Mouse (Mus musculus) stomach, embryonic 15.5 days (tissue): ENCODE data around the gene Lama2. TPM values are rescaled to one million over a fixed set of nuclear protein-coding genes. Genes with fewer than 3 reads are reported as not detected.

Source experiments
- ATAC-seq: fragments of 200-750 bp; cut with Nextera tagmentation; 2 replicates; pipeline ENCODE4 v1.8.0; 2017; ENCODE audit warnings: low read depth, moderate number of reproducible peaks, moderate TSS enrichment; ENCODE audit not compliant: insufficient read depth, low FRiP score
- H3K27ac ChIP-seq: fragments of 300-500 bp; sonication (generic); 2 replicates; pipeline ENCODE4 v1.5.1; 2015; ENCODE audit warnings: mild to moderate bottlenecking, inconsistent platforms
- H3K27me3 ChIP-seq: fragments of 300-500 bp; sonication (generic); replicated peaks from 2 replicates; pipeline ENCODE4 v1.6.1; 2015; ENCODE audit warnings: inconsistent platforms
- H3K36me3 ChIP-seq: fragments of 300-500 bp; sonication (generic); 2 replicates; pipeline ENCODE4 v1.6.1; 2015; ENCODE audit warnings: inconsistent platforms
- H3K4me1 ChIP-seq: fragments of 300-500 bp; sonication (generic); 2 replicates; pipeline ENCODE4 v1.6.1; 2015; ENCODE audit warnings: inconsistent platforms
- H3K4me2 ChIP-seq: fragments of 300-500 bp; sonication (generic); 2 replicates; pipeline ENCODE4 v1.6.1; 2015; ENCODE audit warnings: mild to moderate bottlenecking, inconsistent platforms
- H3K4me3 ChIP-seq: fragments of 300-500 bp; sonication (generic); replicated peaks from 2 replicates; pipeline ENCODE4 v1.5.1; 2015; ENCODE audit warnings: inconsistent platforms
- H3K9ac ChIP-seq: fragments of 300-500 bp; sonication (generic); 2 replicates; pipeline ENCODE4 v1.6.1; 2015; ENCODE audit warnings: inconsistent platforms
- H3K9me3 ChIP-seq: fragments of 300-500 bp; sonication (generic); 2 replicates; pipeline ENCODE4 v1.6.1; 2016; ENCODE audit warnings: inconsistent platforms
- WGBS: fragments of 180-500 bp; shearing (Covaris S2); methylation state at CpG from one replicate; pipeline ENCODE4 v1.1.7; 2015; 5-methylcytosine and 5-hydroxymethylcytosine counted together
- polyA plus RNA-seq: library from polyadenylated mRNA; unstranded; fragments of >200 nt; fragmentation: Nextera tagmentation; extraction: Ambion mirVana; gene quantifications from 2 replicates; pipeline ENCODE4 v1.2.1, GENCODE M21; 2015

Lama2 gene
- polyA plus RNA-seq, 1 experiment from 2014 or later = 15.0 TPM

GRCm38 (mm10) chr10:27222639-27223315 lies 396.8 kb downstream of the Lama2 start:
- Histone ChIP-seq H3K4me3 (no peak overlapping the region), H3K4me1 (no peaks in the 10 kb centered on the region), H3K27me3 (no peaks in the 10 kb centered on the region), H3K36me3 (no peaks in the 10 kb centered on the region), H3K9ac (no peak overlapping the region), H3K27ac (no peak overlapping the region), H3K4me2 (no peak overlapping the region), H3K9me3 (no peaks in the 10 kb centered on the region)
- 74% methylated on average over 6 of the region's 6 CpGs for WGBS
- no peak for ATAC-seq

DNA sequence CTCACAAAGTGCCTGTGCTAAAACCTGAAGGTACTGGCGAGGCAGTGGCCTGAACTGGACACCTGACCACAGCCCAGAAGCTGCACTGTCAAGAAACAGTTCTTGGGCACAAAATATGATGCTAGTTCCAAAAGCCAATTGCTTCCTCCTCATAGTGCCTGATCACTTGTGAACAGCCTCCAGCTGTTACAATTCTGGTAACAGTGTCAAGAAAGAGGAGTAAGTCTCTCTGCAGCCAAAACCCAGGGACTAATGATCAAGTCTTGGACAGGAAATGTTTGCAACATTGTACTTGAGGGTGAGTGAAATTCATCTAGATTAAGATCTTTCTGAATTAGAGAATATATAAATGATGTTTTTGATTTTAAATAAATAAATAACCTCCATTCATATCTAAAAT lies 399.9 kb downstream of the Lama2 start:
- no peak overlapping the region for H3K27ac ChIP-seq
- H3K4me2 ChIP-seq = no peak overlapping the region
- H3K36me3 ChIP-seq = no peaks in the 10 kb centered on the region
- H3K9ac ChIP-seq = no peak overlapping the region
- H3K4me3 ChIP-seq = no peak overlapping the region
- H3K4me1 ChIP-seq = no peaks in the 10 kb centered on the region
- no peaks in the 10 kb centered on the region for H3K9me3 ChIP-seq
- ATAC-seq = no peak
- 76% methylated on average over 1 of the region's 1 CpGs for WGBS
- no peaks in the 10 kb centered on the region for H3K27me3 ChIP-seq

DNA sequence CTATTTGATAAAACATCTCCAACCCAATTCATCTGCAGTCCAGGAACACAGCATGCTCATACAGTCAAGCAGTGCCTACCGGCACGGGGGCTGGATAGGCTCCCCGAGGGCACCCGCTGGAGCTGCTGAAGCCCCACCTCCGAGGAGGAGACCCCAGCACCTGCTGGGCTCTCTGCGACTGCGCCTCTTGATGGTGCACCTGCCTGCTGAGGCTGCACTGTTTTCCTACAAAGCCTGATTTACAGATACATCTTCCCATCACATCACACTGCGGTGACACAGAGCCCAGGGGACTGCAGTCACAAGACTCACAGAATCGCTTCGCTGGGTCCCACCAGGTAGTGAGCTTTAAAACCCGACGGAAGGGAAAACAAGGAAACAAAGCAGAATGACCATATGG lies 412.2 kb downstream of the Lama2 start:
- no peak overlapping the region for H3K4me2 ChIP-seq
- H3K27me3 ChIP-seq = no peaks in the 10 kb centered on the region
- no peak for ATAC-seq
- no peak overlapping the region for H3K9ac ChIP-seq
- H3K4me3 ChIP-seq = no peak overlapping the region
- no peaks in the 10 kb centered on the region for H3K4me1 ChIP-seq
- H3K36me3 ChIP-seq = no peaks in the 10 kb centered on the region
- H3K9me3 ChIP-seq = no peaks in the 10 kb centered on the region
- H3K27ac ChIP-seq = no peak overlapping the region
- WGBS = 27% methylated on average over 12 of the region's 12 CpGs

GRCm38 (mm10) chr10:27198443-27198842 lies 421.1 kb downstream of the Lama2 start:
- H3K27me3 ChIP-seq = no peaks in the 10 kb centered on the region
- no peaks in the 10 kb centered on the region for H3K4me1 ChIP-seq
- no peak for ATAC-seq
- H3K36me3 ChIP-seq = no peaks in the 10 kb centered on the region
- no peaks in the 10 kb centered on the region for H3K9me3 ChIP-seq
- H3K4me3 ChIP-seq = no peak overlapping the region
- H3K27ac ChIP-seq = no peak overlapping the region
- 24% methylated on average over 1 of the region's 1 CpGs for WGBS
- no peak overlapping the region for H3K9ac ChIP-seq
- H3K4me2 ChIP-seq = no peak overlapping the region

GRCm38 (mm10) chr10:27193986-27194908 lies 425.3 kb downstream of the Lama2 start:
- Histone ChIP-seq H3K27ac (no peak overlapping the region), H3K36me3 (no peaks in the 10 kb centered on the region), H3K9ac (no peak overlapping the region), H3K9me3 (no peaks in the 10 kb centered on the region), H3K27me3 (no peaks in the 10 kb centered on the region), H3K4me2 (no peak overlapping the region), H3K4me1 (no peaks in the 10 kb centered on the region), H3K4me3 (no peak overlapping the region)
- WGBS = 84% methylated on average over 8 of the region's 8 CpGs
- no peak for ATAC-seq

DNA sequence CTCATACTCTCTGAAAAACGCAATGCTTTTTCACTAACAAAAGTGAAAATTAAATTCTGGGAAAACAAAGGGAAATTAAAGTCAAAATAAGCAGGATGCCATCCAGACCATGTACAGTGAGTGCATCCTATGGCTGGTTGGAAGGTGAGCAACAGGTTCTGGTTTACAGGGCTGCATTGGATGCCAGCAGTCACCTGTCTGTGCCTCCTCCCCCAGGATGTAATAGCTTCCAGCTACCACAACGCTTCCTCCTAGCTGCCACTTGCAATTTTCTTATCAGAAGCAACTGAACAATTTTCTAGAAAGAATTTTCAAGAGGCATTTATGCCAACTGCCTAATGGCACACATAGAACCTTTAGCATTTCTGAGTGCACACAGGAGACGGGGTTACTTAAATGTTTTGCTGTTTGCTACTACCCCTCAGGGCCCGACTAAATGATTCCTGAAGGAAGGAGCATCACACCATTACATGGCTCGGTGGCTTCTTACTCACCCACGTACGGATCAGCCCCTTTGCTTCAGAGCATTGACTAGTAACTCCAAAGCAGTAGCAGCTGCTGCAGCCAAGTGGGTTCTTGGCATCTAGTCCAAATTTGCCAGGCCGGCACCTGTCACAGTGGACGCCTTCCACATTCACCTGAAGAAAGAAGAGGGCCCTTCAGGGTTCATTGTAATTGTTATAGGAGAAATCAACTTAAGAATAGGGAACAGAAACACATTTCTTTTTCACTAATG lies 430.8 kb downstream of the Lama2 start:
- no peak for ATAC-seq
- H3K36me3 ChIP-seq = no peaks in the 10 kb centered on the region
- no peak overlapping the region for H3K4me2 ChIP-seq

DNA sequence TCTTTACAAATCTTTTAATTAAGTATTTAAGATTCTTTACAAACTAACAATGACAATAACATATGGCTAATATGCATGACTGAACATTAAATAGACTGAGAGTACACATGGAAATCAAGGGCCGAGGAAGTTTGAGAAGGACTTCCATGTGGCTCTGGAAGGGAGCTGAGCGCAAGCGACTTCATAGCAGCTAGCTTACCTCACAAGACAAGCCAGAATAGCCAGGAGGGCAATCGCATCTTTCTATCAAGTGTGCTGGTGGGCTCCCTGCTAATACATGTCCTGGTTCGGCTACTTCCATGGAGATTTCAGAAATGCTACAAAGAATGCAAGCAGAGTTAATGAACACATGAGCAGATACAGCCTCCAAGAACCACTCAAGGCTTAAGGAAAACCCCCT lies 435.4 kb downstream of the Lama2 start:
- 83% methylated on average over 5 of the region's 5 CpGs for WGBS
- H3K36me3 ChIP-seq = no peaks in the 10 kb centered on the region

More for the DNA sequence above, 430.8 kb downstream of the Lama2 start:
- Histone ChIP-seq H3K4me3 (no peak overlapping the region), H3K9ac (no peak overlapping the region), H3K27ac (no peak overlapping the region), H3K9me3 (no peaks in the 10 kb centered on the region), H3K4me1 (no peaks in the 10 kb centered on the region), H3K27me3 (no peaks in the 10 kb centered on the region)
- 83% methylated on average over 9 of the region's 9 CpGs for WGBS

DNA sequence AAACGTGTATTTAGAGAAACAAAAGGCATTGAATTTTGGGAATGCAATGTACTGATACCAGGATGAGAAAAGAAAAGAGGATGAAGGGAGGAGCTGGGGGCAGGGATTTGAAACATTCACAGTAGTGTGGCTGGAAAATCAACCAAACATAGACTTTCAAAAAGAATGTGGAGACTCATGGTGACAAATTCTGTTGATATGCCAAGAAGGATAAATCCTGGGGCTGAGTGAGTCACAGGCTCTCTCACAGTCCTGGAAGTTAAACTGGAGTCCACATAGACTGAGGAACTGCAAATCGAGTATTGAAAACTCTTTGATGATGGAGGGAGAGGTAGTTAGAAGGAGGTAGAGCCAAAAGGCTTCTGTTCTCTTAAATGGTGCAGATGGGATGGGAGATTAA lies 445.3 kb downstream of the Lama2 start:
- no peak for ATAC-seq
- 74% methylated on average over 2 of the region's 2 CpGs for WGBS

More for the DNA sequence above, 435.4 kb downstream of the Lama2 start:
- Histone ChIP-seq H3K4me2 (no peak overlapping the region), H3K9ac (no peak overlapping the region), H3K27ac (no peak overlapping the region), H3K27me3 (no peaks in the 10 kb centered on the region), H3K9me3 (no peaks in the 10 kb centered on the region), H3K4me1 (no peaks in the 10 kb centered on the region), H3K4me3 (no peak overlapping the region)
- no peak for ATAC-seq

DNA sequence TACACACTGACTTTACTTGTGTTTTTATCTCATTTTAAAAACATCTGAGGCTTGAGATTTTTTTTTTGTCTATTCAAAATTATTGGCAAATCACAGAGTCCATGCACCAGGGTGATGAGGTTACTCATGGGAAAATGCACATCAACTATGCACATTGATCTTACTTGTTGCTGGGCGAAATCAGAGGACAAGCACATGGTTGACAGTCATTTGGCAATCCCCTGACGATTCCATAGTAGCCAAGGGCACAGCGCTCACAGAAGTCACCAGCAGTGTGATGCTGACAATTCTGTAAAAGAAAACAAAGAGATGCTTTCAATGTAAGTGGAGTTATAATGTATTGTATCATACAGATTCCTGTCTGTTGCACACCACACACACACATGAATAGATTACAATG lies 454.8 kb downstream of the Lama2 start:
- no peak for ATAC-seq
- Histone ChIP-seq H3K36me3 (no peaks in the 10 kb centered on the region), H3K27ac (no peak overlapping the region), H3K9me3 (no peaks in the 10 kb centered on the region), H3K4me2 (no peak overlapping the region), H3K4me3 (no peak overlapping the region), H3K27me3 (no peaks in the 10 kb centered on the region), H3K9ac (no peak overlapping the region), H3K4me1 (no peaks in the 10 kb centered on the region)
- WGBS = 68% methylated on average over 3 of the region's 3 CpGs

More for the DNA sequence above, 445.3 kb downstream of the Lama2 start:
- no peaks in the 10 kb centered on the region for H3K9me3 ChIP-seq
- no peaks in the 10 kb centered on the region for H3K36me3 ChIP-seq
- no peaks in the 10 kb centered on the region for H3K27me3 ChIP-seq
- H3K4me1 ChIP-seq = no peaks in the 10 kb centered on the region
- H3K9ac ChIP-seq = no peak overlapping the region
- no peak overlapping the region for H3K27ac ChIP-seq
- H3K4me2 ChIP-seq = no peak overlapping the region
- H3K4me3 ChIP-seq = no peak overlapping the region

- Histone ChIP-seq H3K4me2 (no peak overlapping the region), H3K27ac (no peak overlapping the region), H3K9me3 (no peaks in the 10 kb centered on the region), H3K36me3 (no peaks in the 10 kb centered on the region), H3K9ac (no peak overlapping the region), H3K27me3 (no peaks in the 10 kb centered on the region), H3K4me3 (no peak overlapping the region), H3K4me1 (no peaks in the 10 kb centered on the region)
- ATAC-seq = no peak
- 88% methylated on average over 2 of the region's 2 CpGs for WGBS
Observed at GRCm38 (mm10) chr10:27162364-27162763, 457.2 kb downstream of the Lama2 start.

DNA sequence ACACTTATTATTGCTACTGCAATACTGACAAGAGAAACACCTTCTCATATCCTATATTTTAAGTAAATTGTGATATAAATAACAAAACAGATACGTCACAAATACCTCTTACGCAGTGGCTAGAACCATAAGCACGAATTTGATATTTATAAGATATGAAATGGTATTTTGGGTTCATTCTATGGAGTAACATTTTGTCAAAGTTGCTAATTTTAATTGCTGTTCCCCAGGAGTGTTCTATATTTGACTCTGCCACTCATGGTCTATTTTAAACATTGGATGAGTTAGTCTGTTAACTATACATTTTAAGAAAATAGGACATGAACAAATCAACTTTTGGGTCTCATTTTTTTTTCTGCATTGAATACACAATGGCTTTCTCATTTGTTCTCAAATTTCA lies 469.3 kb downstream of the Lama2 start:
- H3K4me1 ChIP-seq = no peaks in the 10 kb centered on the region
- ATAC-seq = no peak
- no peaks in the 10 kb centered on the region for H3K9me3 ChIP-seq
- H3K27me3 ChIP-seq = no peaks in the 10 kb centered on the region
- 90% methylated on average over 3 of the region's 3 CpGs for WGBS
- no peak overlapping the region for H3K27ac ChIP-seq
- no peaks in the 10 kb centered on the region for H3K36me3 ChIP-seq
- no peak overlapping the region for H3K4me3 ChIP-seq
- H3K4me2 ChIP-seq = no peak overlapping the region
- no peak overlapping the region for H3K9ac ChIP-seq

- no peak overlapping the region for H3K4me2 ChIP-seq
- H3K4me1 ChIP-seq = no peaks in the 10 kb centered on the region
- no peaks in the 10 kb centered on the region for H3K36me3 ChIP-seq
- no peak overlapping the region for H3K27ac ChIP-seq
- H3K9me3 ChIP-seq = no peaks in the 10 kb centered on the region
- no peak overlapping the region for H3K9ac ChIP-seq
- ATAC-seq = no peak
- H3K4me3 ChIP-seq = no peak overlapping the region
- WGBS = 20% methylated on average over 3 of the region's 3 CpGs
- H3K27me3 ChIP-seq = no peaks in the 10 kb centered on the region
Observed at GRCm38 (mm10) chr10:27140422-27140821, 479.1 kb downstream of the Lama2 start.
